Mouse (Mus musculus): Measurements from ENCODE around the gene Tnni1.

Gene Tnni1

GRCm38 (mm10) chr1:135840675-135841395 lies 61.6 kb downstream of the Tnni1 start:
- POLR2A ChIA-PET: interaction anchor here in 3 of 4 experiments (0.6 to 1.8 kb wide), 6 partner anchors 16 to 210 kb away, joined by 3 to 8 read pairs (median 3); no protein-coding TSS in a partner anchor
- CTCF ChIA-PET: interaction anchor here in 2 of 4 experiments (0.8 to 1.6 kb wide), 7 partner anchors 11 to 118 kb away, joined by 3 to 7 read pairs (median 4); no protein-coding TSS in a partner anchor

- POLR2A ChIA-PET: interaction anchor here in 3 of 4 experiments (0.6 to 1.2 kb wide), 3 partner anchors 13 to 627 kb away, joined by 3 to 7 read pairs (median 4); partner anchors contain the start of gene Lad1 (in 1 of the 3)
- CTCF ChIA-PET: interaction anchor here in 2 of 4 experiments (0.5 to 1.3 kb wide), 4 partner anchors 15 to 320 kb away, joined by 3 to 5 read pairs (median 3); no protein-coding TSS in a partner anchor
Observed at GRCm38 (mm10) chr1:135843519-135844262, 64.5 kb downstream of the Tnni1 start.

- POLR2A ChIA-PET: no interaction called here
- CTCF ChIA-PET: interaction anchor here in 3 of 4 experiments (0.6 to 4.8 kb wide), 3 partner anchors 16 to 100 kb away, joined by 3 to 47 read pairs (median 3); no protein-coding TSS in a partner anchor
Observed at GRCm38 (mm10) chr1:135844481-135844880, 65.2 kb downstream of the Tnni1 start.

- CTCF ChIA-PET: interaction anchor here (0.5 to 6.6 kb wide), 74 partner anchors 9 to 588 kb away, joined by 3 to 77 read pairs (median 4); partner anchors contain the start of genes Tnnt2 (in 2 of the 4) and Elf3 (in 1 of the 4)
- POLR2A ChIA-PET: interaction anchor here in 2 of 4 experiments (1.5 to 2.0 kb wide), 2 partner anchors 10 kb away, joined by 4 to 6 read pairs; no protein-coding TSS in a partner anchor
Observed at GRCm38 (mm10) chr1:135846632-135847031, 67.4 kb downstream of the Tnni1 start.

- CTCF ChIA-PET: interaction anchor here (0.5 to 6.6 kb wide), 79 partner anchors 8 to 589 kb away, joined by 3 to 77 read pairs (median 4); partner anchors contain the start of genes Tnnt2 (in 2 of the 4), Elf3 (in 1 of the 4) and Lmod1 (in 1 of the 4)
- POLR2A ChIA-PET: interaction anchor here in 2 of 4 experiments (1.5 to 2.0 kb wide), 2 partner anchors 9 kb away, joined by 4 to 6 read pairs; no protein-coding TSS in a partner anchor
Observed at GRCm38 (mm10) chr1:135847139-135847562, 67.9 kb downstream of the Tnni1 start.

GRCm38 (mm10) chr1:135847611-135848351 lies 68.5 kb downstream of the Tnni1 start:
- ChIA-PET POLR2A (interaction anchor here in 2 of 4 experiments (1.5 to 2.0 kb wide), 2 partner anchors 9 kb away, joined by 4 to 6 read pairs; no protein-coding TSS in a partner anchor), CTCF (interaction anchor here (0.6 to 6.6 kb wide), 71 partner anchors 8 to 590 kb away, joined by 3 to 77 read pairs (median 4); partner anchors contain the start of genes Tnnt2 (in 2 of the 4), Elf3 (in 1 of the 4) and Lmod1 (in 1 of the 4))

GRCm38 (mm10) chr1:135850722-135851512 lies 71.7 kb downstream of the Tnni1 start:
- CTCF ChIA-PET: interaction anchor here (0.6 to 6.6 kb wide), 18 partner anchors 32 to 1373 kb away, joined by 3 to 77 read pairs (median 3); partner anchors contain the start of genes Ascl5 (in 1 of the 4) and Csrp1 (in 1 of the 4)
- POLR2A ChIA-PET: interaction anchor here in 1 of 4 experiments (0.5 to 2.0 kb wide), 5 partner anchors 11 to 1644 kb away, joined by 3 to 8 read pairs (median 4); no protein-coding TSS in a partner anchor

- POLR2A ChIA-PET: interaction anchor here in 2 of 4 experiments (0.5 to 2.0 kb wide), 4 partner anchors 9 to 39 kb away, joined by 3 to 8 read pairs (median 4); no protein-coding TSS in a partner anchor
- CTCF ChIA-PET: interaction anchor here (0.6 to 6.6 kb wide), 16 partner anchors 15 to 199 kb away, joined by 3 to 77 read pairs (median 3); partner anchors contain the start of gene Csrp1 (in 1 of the 4)
Observed at GRCm38 (mm10) chr1:135852044-135852756, 73.0 kb downstream of the Tnni1 start.

GRCm38 (mm10) chr1:135853200-135853599 lies 74.0 kb downstream of the Tnni1 start:
- ChIA-PET CTCF (interaction anchor here in 3 of 4 experiments (0.8 to 6.6 kb wide), 4 partner anchors 29 to 94 kb away, joined by 3 to 77 read pairs (median 4); no protein-coding TSS in a partner anchor), POLR2A (interaction anchor here in 1 of 4 experiments (2.0 kb wide), 1 partner anchor 8 kb away, joined by 8 read pairs; no protein-coding TSS in a partner anchor)

- CTCF ChIA-PET: interaction anchor here in 2 of 4 experiments (1.4 to 4.8 kb wide), 2 partner anchors 8 kb away, joined by 3 to 40 read pairs; no protein-coding TSS in a partner anchor
- POLR2A ChIA-PET: no interaction called here
Observed at GRCm38 (mm10) chr1:135854591-135855343, 75.5 kb downstream of the Tnni1 start.

GRCm38 (mm10) chr1:135855344-135855687 lies 76.1 kb downstream of the Tnni1 start:
- CTCF ChIA-PET: interaction anchor here in 3 of 4 experiments (0.6 to 4.8 kb wide), 7 partner anchors 8 to 90 kb away, joined by 3 to 40 read pairs (median 8); no protein-coding TSS in a partner anchor
- POLR2A ChIA-PET: interaction anchor here in 2 of 4 experiments (1.3 to 1.5 kb wide), 2 partner anchors 64 to 87 kb away, joined by 3 to 4 read pairs; no protein-coding TSS in a partner anchor

- CTCF ChIA-PET: interaction anchor here (0.6 to 4.8 kb wide), 18 partner anchors 9 to 471 kb away, joined by 3 to 40 read pairs (median 5); no protein-coding TSS in a partner anchor
- POLR2A ChIA-PET: interaction anchor here (0.6 to 1.7 kb wide), 14 partner anchors 8 to 127 kb away, joined by 3 to 8 read pairs (median 4); no protein-coding TSS in a partner anchor
Observed at GRCm38 (mm10) chr1:135856070-135856469, 76.8 kb downstream of the Tnni1 start.

- POLR2A ChIA-PET: interaction anchor here in 2 of 4 experiments (0.5 to 1.7 kb wide), 11 partner anchors 8 to 150 kb away, joined by 3 to 8 read pairs (median 3); no protein-coding TSS in a partner anchor
- CTCF ChIA-PET: interaction anchor here (0.5 to 4.8 kb wide), 17 partner anchors 10 to 318 kb away, joined by 3 to 40 read pairs (median 5); no protein-coding TSS in a partner anchor
Observed at GRCm38 (mm10) chr1:135857137-135857775, 78.0 kb downstream of the Tnni1 start.

GRCm38 (mm10) chr1:135858533-135858932 lies 79.3 kb downstream of the Tnni1 start:
- CTCF ChIA-PET: interaction anchor here (0.6 to 4.8 kb wide), 10 partner anchors 11 to 193 kb away, joined by 3 to 40 read pairs (median 4); no protein-coding TSS in a partner anchor

More at GRCm38 (mm10) chr1:135858533-135858932, 79.3 kb downstream of the Tnni1 start:
- POLR2A ChIA-PET: interaction anchor here in 2 of 4 experiments (0.6 to 1.0 kb wide), 2 partner anchors 25 to 281 kb away, joined by 3 read pairs; no protein-coding TSS in a partner anchor
